Mouse (Mus musculus): ENCODE results near the gene Jarid2.

DNA sequence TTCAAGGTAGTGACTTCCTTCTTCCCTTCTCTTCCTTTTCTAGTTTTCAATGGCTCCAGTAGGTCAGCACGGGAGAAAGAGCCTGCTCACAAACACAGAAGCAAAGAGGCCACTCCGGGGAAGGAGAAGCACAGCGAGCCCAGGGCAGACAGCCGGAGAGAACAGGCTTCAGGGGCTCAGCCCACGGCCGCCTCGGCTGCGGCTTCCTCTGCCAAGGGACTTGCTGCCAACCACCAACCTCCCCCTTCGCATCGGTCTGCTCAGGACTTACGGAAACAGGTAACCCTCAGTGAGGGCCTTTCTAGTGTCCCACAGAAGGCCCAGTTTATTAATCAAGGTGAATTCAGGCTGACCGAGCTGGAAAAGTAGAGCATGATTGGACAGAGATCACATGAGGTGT is 166.9 kb downstream of the Jarid2 start:
- TF ChIP-seq CTCF (IDR thresholded peaks at IDR 0.05) (no peak), EP300 (IDR thresholded peaks at IDR 0.05) (no peak)

Measured in lung, postnatal 0 days (tissue).